In the genomic region with DNA sequence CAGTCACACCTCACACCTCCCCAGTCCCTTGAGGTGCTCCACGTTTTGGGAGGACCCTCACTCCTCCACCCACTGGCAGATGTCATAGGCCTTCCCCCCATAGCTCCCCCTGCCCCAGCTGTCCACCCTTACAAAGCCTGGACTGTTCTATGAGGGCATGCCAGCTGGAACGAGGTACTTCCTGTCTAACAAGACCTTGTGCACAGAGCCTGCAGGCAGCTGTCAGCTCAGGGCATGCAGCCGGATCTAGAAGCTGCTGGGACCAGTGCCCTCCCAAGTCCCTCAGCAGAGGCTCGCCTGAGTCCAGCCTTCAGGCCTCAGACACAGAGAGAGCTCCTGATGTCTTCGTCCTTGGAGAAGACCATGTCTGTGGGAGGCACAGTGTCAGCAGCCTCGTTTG, we compare ENCODE assay signal across 9 mouse cellular contexts.
DNase-seq lines count a peak whose midpoint lies in the region; ATAC-seq lines count a peak whose summit lies in the region.
"Had no signal": no experiment of that assay in that cellular context is flagged by ENCODE, and none has a peak within 500 bp of the region (broad histone marks: within the 10 kb centered on the region; RNA-seq: fewer than 3 reads in every experiment).

No protein-coding gene starts in this region.

- no peak overlapping the region for H3K4me2 ChIP-seq in heart, embryonic 12.5 days
- H3K4me2 ChIP-seq in stomach, embryonic 15.5 days = no peak overlapping the region
- H3K4me2 ChIP-seq: embryonic facial prominence, embryonic 12.5 days had no signal

- H3K27me3 ChIP-seq in heart, embryonic 12.5 days (replicated peaks) = no peaks in the 10 kb centered on the region
- no peaks in the 10 kb centered on the region for H3K27me3 ChIP-seq in stomach, embryonic 15.5 days (replicated peaks)
- H3K27me3 ChIP-seq: embryonic facial prominence, embryonic 12.5 days had no signal

- H3K4me1 ChIP-seq in heart, embryonic 12.5 days (replicated peaks) = peaks cover 4% of the 10 kb centered on the region; the same call in 1 of the 2 replicates
- H3K4me1 ChIP-seq in stomach, embryonic 15.5 days = 0 out of 2 replicates have a peak, but pooled peaks cover 2% of the 10 kb centered on the region
- H3K4me1 ChIP-seq: embryonic facial prominence, embryonic 12.5 days had no signal

- ATAC-seq in heart, embryonic 12.5 days (ENCODE audit: insufficient number of reproducible peaks, low FRiP score) = no peak
- no peak; the same call in 1 of the 2 replicates for ATAC-seq in stomach, embryonic 15.5 days (ENCODE audit: insufficient read depth, low FRiP score, low read depth)

- peak; percentile 99 for DNase-seq in heart, adult 11 months
- DNase-seq in brain, adult 2 months (ENCODE audit: low read depth, low spot score) = peak; percentile 85
- peak; percentile 83 to 84 for DNase-seq in heart, adult 9 months (ENCODE audit: low spot score in 2 of 2)
- DNase-seq in kidney, postnatal 36 days = peak; percentile 60 to 66
- DNase-seq in ovary, postnatal 10 days (ENCODE audit: low spot score) = no peak
- no peak for DNase-seq in thymus, adult 18-20 months

- H3K36me3 ChIP-seq in heart, embryonic 12.5 days = no peaks in the 10 kb centered on the region
- no peaks in the 10 kb centered on the region for H3K36me3 ChIP-seq in stomach, embryonic 15.5 days
- H3K36me3 ChIP-seq: embryonic facial prominence, embryonic 12.5 days had no signal

- H3K9ac ChIP-seq in heart, embryonic 12.5 days = no peak overlapping the region
- no peak overlapping the region for H3K9ac ChIP-seq in stomach, embryonic 15.5 days
- H3K9ac ChIP-seq: embryonic facial prominence, embryonic 12.5 days had no signal

- no peaks in the 10 kb centered on the region for H3K9me3 ChIP-seq in heart, embryonic 12.5 days (replicated peaks)
- no peaks in the 10 kb centered on the region for H3K9me3 ChIP-seq in stomach, embryonic 15.5 days
- H3K9me3 ChIP-seq: embryonic facial prominence, embryonic 12.5 days had no signal

- no peak overlapping the region for H3K4me3 ChIP-seq in heart, embryonic 12.5 days
- H3K4me3 ChIP-seq in stomach, embryonic 15.5 days (replicated peaks) = no peak overlapping the region
- H3K4me3 ChIP-seq: embryonic facial prominence, embryonic 12.5 days had no signal

- no peak overlapping the region for H3K27ac ChIP-seq in heart, embryonic 12.5 days (ENCODE audit: poor library complexity, severe bottlenecking)
- 0 out of 2 replicates have a peak overlapping the region, but pooled peaks have one; percentile 2 for H3K27ac ChIP-seq in stomach, embryonic 15.5 days
- H3K27ac ChIP-seq: embryonic facial prominence, embryonic 12.5 days had no signal

- WGBS in heart, embryonic 12.5 days = 44% methylated on average over 6 of the region's 6 CpGs
- WGBS in stomach, embryonic 15.5 days = 43% methylated on average over 6 of the region's 6 CpGs

Comparison
In these comparisons a context has a peak if more than half of its experiments do, and no peak if none do; other contexts are left out.
1. DNase-seq: peak in heart, adult 11 months (single experiment), brain, adult 2 months (single experiment), heart, adult 9 months (2 of 2) and kidney, postnatal 36 days (2 of 2); none in ovary, postnatal 10 days (single experiment) and thymus, adult 18-20 months (0 of 2).